8 mouse cellular contexts compared by ENCODE assay signal in the genomic region with DNA sequence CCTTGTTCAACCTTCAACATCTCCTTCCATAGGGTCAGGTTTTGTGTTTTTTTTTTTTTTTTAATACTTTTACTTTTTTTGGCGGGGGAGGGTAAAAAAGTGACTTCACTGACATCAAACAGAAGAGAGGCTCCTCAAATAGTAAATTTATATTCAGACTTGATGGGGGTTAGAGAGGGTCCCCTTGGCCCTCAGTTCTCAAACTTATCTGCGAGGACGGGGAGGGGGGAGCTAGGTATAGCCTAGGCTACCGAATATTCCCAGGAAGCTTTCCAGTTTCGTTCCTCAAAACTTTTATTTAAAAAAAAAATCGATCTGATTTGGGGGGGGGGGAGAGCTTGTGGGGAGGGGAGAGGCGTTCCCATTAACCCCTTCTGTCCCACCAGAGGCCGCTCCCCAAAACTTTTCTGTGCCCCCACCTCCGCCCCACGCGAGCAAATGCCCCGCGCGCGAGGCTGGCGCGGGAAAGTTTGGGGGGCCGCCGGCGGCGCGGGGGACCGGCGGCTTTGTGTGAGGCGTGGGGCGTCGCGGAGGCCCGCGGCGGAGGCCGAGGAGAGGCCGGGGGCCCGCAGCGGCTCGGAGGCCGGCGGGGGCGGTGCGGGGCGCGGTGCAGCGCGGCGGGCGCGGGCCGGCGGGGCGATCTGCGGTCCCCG. TPM values are rescaled to one million over a fixed set of nuclear protein-coding genes. Genes with fewer than 3 reads are reported as not detected.
DNase-seq lines count a peak whose midpoint lies in the region; ATAC-seq lines count a peak whose summit lies in the region.

No protein-coding gene starts in this region.

- 1% methylated on average over 32 of the region's 52 CpGs for WGBS in hindbrain, embryonic 15.5 days
- WGBS in midbrain, embryonic 14.5 days = 1% methylated on average over 44 of the region's 52 CpGs

- DNase-seq in cerebellum, postnatal 36 days = no peak
- DNase-seq in ovary, postnatal 36 days (ENCODE audit: low spot score) = peak; percentile 34
- DNase-seq in ovary, postnatal 14 days (ENCODE audit: low spot score) = no peak
- peak; percentile 67 for DNase-seq in midbrain, embryonic 14.5 days
- DNase-seq in MN1 (ENCODE audit: low spot score) = no peak

- ATAC-seq in cerebellum, adult (ENCODE audit: insufficient number of reproducible peaks, low FRiP score, low TSS enrichment) = 0 out of 2 replicates have a peak, but pooled peaks have one; percentile 7
- ATAC-seq in hindbrain, embryonic 15.5 days (ENCODE audit: low FRiP score, low read depth) = peak; percentile 32; the same call in 1 of the 2 replicates
- ATAC-seq in midbrain, embryonic 14.5 days (ENCODE audit: low FRiP score, low TSS enrichment) = peak; percentile 72
- ATAC-seq in inflammation-experienced regulatory T-cells, adult 6 months = no peak

- H3K9ac ChIP-seq in hindbrain, embryonic 15.5 days = peak overlapping the region; percentile 95
- H3K9ac ChIP-seq in midbrain, embryonic 14.5 days (replicated peaks; ENCODE audit: low read length) = peak overlapping the region; percentile 100

- H3K27ac ChIP-seq in hindbrain, embryonic 15.5 days (replicated peaks) = peak overlapping the region; percentile 89
- H3K27ac ChIP-seq in midbrain, embryonic 14.5 days (replicated peaks; ENCODE audit: low read depth, low read length) = peak overlapping the region; percentile 95

- no peaks in the 10 kb centered on the region for H3K36me3 ChIP-seq in hindbrain, embryonic 15.5 days
- H3K36me3 ChIP-seq in midbrain, embryonic 14.5 days (ENCODE audit: control insufficient read depth, insufficient read depth, low read length) = no peaks in the 10 kb centered on the region

- peak overlapping the region; percentile 88 for H3K4me3 ChIP-seq in hindbrain, embryonic 15.5 days
- peak overlapping the region; percentile 80 for H3K4me3 ChIP-seq in midbrain, embryonic 14.5 days (replicated peaks; ENCODE audit: low read depth, low read length)

- H3K4me2 ChIP-seq in hindbrain, embryonic 15.5 days = peak overlapping the region; percentile 82
- peak overlapping the region; percentile 77 for H3K4me2 ChIP-seq in midbrain, embryonic 14.5 days (ENCODE audit: low read length)

- no peaks in the 10 kb centered on the region for H3K27me3 ChIP-seq in hindbrain, embryonic 15.5 days
- H3K27me3 ChIP-seq in midbrain, embryonic 14.5 days (ENCODE audit: control insufficient read depth, insufficient read depth, low read length) = no peaks in the 10 kb centered on the region

- H3K4me1 ChIP-seq in hindbrain, embryonic 15.5 days (replicated peaks) = peaks cover 19% of the 10 kb centered on the region
- H3K4me1 ChIP-seq in midbrain, embryonic 14.5 days (ENCODE audit: control insufficient read depth, insufficient read depth, low read length) = no peaks in the 10 kb centered on the region

- no peaks in the 10 kb centered on the region for H3K9me3 ChIP-seq in hindbrain, embryonic 15.5 days
- H3K9me3 ChIP-seq in midbrain, embryonic 14.5 days (ENCODE audit: control insufficient read depth, low read length) = no peaks in the 10 kb centered on the region

RNA-seq across cellular contexts. Expression of a gene that starts 0.4 kb away (rescaled TPM):
- polyA plus RNA-seq in hindbrain, embryonic 15.5 days (2015; fragmentation: Nextera tagmentation; extraction: Ambion mirVana) = 27.2 and 28.3 TPM in 2 replicates
- 29.5 and 39.8 TPM in 2 replicates for polyA plus RNA-seq in midbrain, embryonic 14.5 days (2014; fragmentation: Nextera tagmentation; extraction: Ambion mirVana)
- under 1 TPM in 2 of 3 experiments, not detected in 1; 0.05 to 0.31 TPM for polyA plus RNA-seq in inflammation-experienced regulatory T-cells, adult 6 months (2017; shearing (Covaris generic))

Comparison
In these comparisons a context has a peak if more than half of its experiments do, and no peak if none do; other contexts are left out.
1. DNase-seq: peak in ovary, postnatal 36 days (single experiment) and midbrain, embryonic 14.5 days (single experiment); none in cerebellum, postnatal 36 days (0 of 2), ovary, postnatal 14 days (single experiment) and MN1 (single experiment).
2. RNA of a gene that starts 0.4 kb away (polyA plus RNA-seq): 29.5 to 39.8 TPM in midbrain, embryonic 14.5 days and 27.2 to 28.3 TPM in hindbrain, embryonic 15.5 days; 0.05 to 0.31 TPM in inflammation-experienced regulatory T-cells, adult 6 months; every median in the first group is over 10 times any median in the second.